Mouse (Mus musculus) stomach, postnatal 0 days (tissue): ENCODE measurements at regions not wholly inside any gene's neighbourhood (a gene's known extent, or its start where the extent isn't known, plus 50 kb on each side); places are given as distances from the start of the nearest gene placed in this dataset.

Experiments used
- ATAC-seq: fragments of 200-750 bp; cut with Nextera tagmentation; 2 replicates; pipeline ENCODE4 v1.8.0; 2017; ENCODE audit not compliant: low FRiP score, low TSS enrichment
- DNase-seq: peaks from one replicate; pipeline ENCODE4 v3.0.0-alpha.2; 2016; ENCODE audit warnings: low spot score
- H3K27ac ChIP-seq: fragments of 300-500 bp; sonication (generic); replicated peaks from 2 replicates; pipeline ENCODE4 v1.5.1; 2014; ENCODE audit warnings: mild to moderate bottlenecking, control low read depth
- H3K27me3 ChIP-seq: fragments of 300-500 bp; sonication (generic); 2 replicates; pipeline ENCODE4 v1.6.1; 2014; ENCODE audit warnings: low read length; ENCODE audit not compliant: control insufficient read depth, insufficient read depth
- H3K36me3 ChIP-seq: fragments of 300-500 bp; sonication (generic); 2 replicates; pipeline ENCODE4 v1.6.1; 2014; ENCODE audit warnings: low read length, mixed read lengths; ENCODE audit not compliant: control insufficient read depth, insufficient read depth
- H3K4me1 ChIP-seq: fragments of 300-500 bp; sonication (generic); replicated peaks from 2 replicates; pipeline ENCODE4 v1.6.1; 2014; ENCODE audit warnings: antibody characterized with exemption; ENCODE audit not compliant: control insufficient read depth, insufficient read depth
- H3K4me2 ChIP-seq: fragments of 300-500 bp; sonication (generic); replicated peaks from 2 replicates; pipeline ENCODE4 v1.6.1; 2014; ENCODE audit warnings: low read depth, mild to moderate bottlenecking, control low read depth, moderate library complexity
- H3K4me3 ChIP-seq: fragments of 300-500 bp; sonication (generic); 2 replicates; pipeline ENCODE4 v1.5.1; 2014; ENCODE audit warnings: low read depth, low read length, control low read depth
- H3K9ac ChIP-seq: fragments of 300-500 bp; sonication (generic); 2 replicates; pipeline ENCODE4 v1.6.1; 2014; ENCODE audit warnings: mild to moderate bottlenecking, low read length, control low read depth, mixed read lengths
- H3K9me3 ChIP-seq: fragments of 300-500 bp; sonication (generic); 2 replicates; pipeline ENCODE4 v1.6.1; 2016; ENCODE audit warnings: low read length; ENCODE audit not compliant: control insufficient read depth
- CTCF ChIP-seq: IDR thresholded peaks from 2 replicates; pipeline ENCODE4 v1.5.1; 2016; ENCODE audit warnings: antibody characterized with exemption, low read depth, mild to moderate bottlenecking, moderate library complexity
- EP300 ChIP-seq: optimal IDR thresholded peaks from 2 replicates; pipeline ENCODE3; 2016; ENCODE audit warnings: antibody characterized with exemption
- WGBS: fragments of 180-500 bp; shearing (Covaris S2); extraction: QIAGEN DNeasy Blood & Tissue Kit; methylation state at CpG from one replicate; pipeline ENCODE4 v1.1.7; 2014; 5-methylcytosine and 5-hydroxymethylcytosine counted together

GRCm38 (mm10) chr11:22661072-22661471 is 149.2 kb downstream of the Tmem17 start:
- TF ChIP-seq CTCF: no peak
- no peak for TF ChIP-seq EP300
- H3K4me3 ChIP-seq: no peak overlapping the region
- H3K27me3 ChIP-seq: no peaks in the 10 kb centered on the region
- H3K9ac ChIP-seq: no peak overlapping the region
- H3K27ac ChIP-seq: no peak overlapping the region
- no peaks in the 10 kb centered on the region for H3K36me3 ChIP-seq
- no peaks in the 10 kb centered on the region for H3K9me3 ChIP-seq
- WGBS: 22% methylated on average over 5 of the region's 5 CpGs
- no peaks in the 10 kb centered on the region for H3K4me1 ChIP-seq
- ATAC-seq (peak; percentile 71), DNase-seq (no peak)
- no peak overlapping the region for H3K4me2 ChIP-seq

GRCm38 (mm10) chr11:22661713-22662551 is 150.0 kb downstream of the Tmem17 start:
- TF ChIP-seq EP300: no peak
- TF ChIP-seq CTCF: no peak
- no peak overlapping the region for H3K27ac ChIP-seq
- H3K4me1 ChIP-seq: no peaks in the 10 kb centered on the region
- no peak overlapping the region for H3K4me3 ChIP-seq
- no peak for DNase-seq
- no peaks in the 10 kb centered on the region for H3K27me3 ChIP-seq
- no peak overlapping the region for H3K9ac ChIP-seq
- H3K36me3 ChIP-seq: no peaks in the 10 kb centered on the region
- no peak overlapping the region for H3K4me2 ChIP-seq
- no peak; the same call in 1 of the 2 replicates for ATAC-seq
- WGBS: 44% methylated on average over 10 of the region's 12 CpGs
- H3K9me3 ChIP-seq: no peaks in the 10 kb centered on the region

GRCm38 (mm10) chr11:22665978-22666377 is 154.1 kb downstream of the Tmem17 start:
- Histone ChIP-seq H3K36me3 (no peaks in the 10 kb centered on the region), H3K4me1 (no peaks in the 10 kb centered on the region), H3K4me2 (no peak overlapping the region), H3K9me3 (no peaks in the 10 kb centered on the region), H3K27ac (no peak overlapping the region), H3K27me3 (no peaks in the 10 kb centered on the region), H3K4me3 (no peak overlapping the region), H3K9ac (no peak overlapping the region)
- 27% methylated on average over 4 of the region's 4 CpGs for WGBS
- DNase-seq (no peak), ATAC-seq (no peak)
- TF ChIP-seq EP300 (no peak), CTCF (no peak)

GRCm38 (mm10) chr11:22666378-22666777 is 154.5 kb downstream of the Tmem17 start:
- no peak for DNase-seq
- Histone ChIP-seq H3K4me2 (no peak overlapping the region), H3K27ac (no peak overlapping the region), H3K4me3 (no peak overlapping the region), H3K27me3 (no peaks in the 10 kb centered on the region), H3K9ac (no peak overlapping the region), H3K4me1 (no peaks in the 10 kb centered on the region), H3K36me3 (no peaks in the 10 kb centered on the region), H3K9me3 (no peaks in the 10 kb centered on the region)
- TF ChIP-seq CTCF: no peak
- TF ChIP-seq EP300: no peak
- no peak for ATAC-seq
- 67% methylated on average over 5 of the region's 5 CpGs for WGBS

DNA sequence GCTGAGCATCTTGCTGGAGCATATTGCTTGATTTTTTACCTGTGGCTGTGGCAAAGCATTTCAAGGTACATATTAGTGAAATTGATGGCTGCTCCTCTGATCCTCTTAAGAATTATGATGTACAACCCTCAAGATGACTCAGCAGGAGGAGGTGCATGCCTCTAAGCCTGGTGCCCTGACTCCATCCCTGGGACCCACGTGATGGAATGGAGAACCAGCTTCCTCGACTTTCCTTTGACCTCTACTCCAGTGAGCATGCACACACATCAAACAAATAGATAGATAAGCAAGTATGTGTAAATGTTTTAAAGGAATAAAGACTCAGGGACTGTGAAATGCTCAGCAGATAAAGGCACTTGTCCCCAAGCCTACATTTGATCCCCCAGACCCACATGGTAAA is 156.3 kb downstream of the Tmem17 start:
- no peaks in the 10 kb centered on the region for H3K27me3 ChIP-seq
- 29% methylated on average over 2 of the region's 2 CpGs for WGBS
- no peaks in the 10 kb centered on the region for H3K9me3 ChIP-seq
- no peaks in the 10 kb centered on the region for H3K4me1 ChIP-seq
- DNase-seq (peak; percentile 71), ATAC-seq (peak; percentile 86)
- no peaks in the 10 kb centered on the region for H3K36me3 ChIP-seq
- no peak overlapping the region for H3K27ac ChIP-seq
- H3K4me2 ChIP-seq: no peak overlapping the region
- H3K4me3 ChIP-seq: no peak overlapping the region
- TF ChIP-seq CTCF (no peak), EP300 (no peak)
- no peak overlapping the region for H3K9ac ChIP-seq

DNA sequence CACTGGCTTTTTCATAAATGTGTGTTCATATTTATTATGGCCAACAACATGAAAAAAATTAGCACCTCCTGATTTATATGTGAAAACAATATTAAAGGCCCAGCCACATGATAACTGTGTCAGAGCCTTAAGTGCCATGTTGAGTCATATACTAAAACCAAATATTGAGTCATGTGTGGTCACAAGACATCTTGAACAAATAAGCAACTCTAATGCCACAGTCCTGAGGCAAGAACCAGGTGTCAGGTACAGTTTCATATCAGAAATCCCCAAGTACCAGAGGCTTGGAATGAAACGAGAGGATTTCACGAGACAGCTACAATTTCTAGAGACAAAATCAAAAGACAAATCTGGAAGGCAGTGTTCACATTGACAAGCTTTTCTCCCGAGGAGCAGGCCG is 157.4 kb downstream of the Tmem17 start:
- Histone ChIP-seq H3K27ac (peak overlapping the region; percentile 5; the same call in 1 of the 2 replicates), H3K4me3 (no peak overlapping the region), H3K4me2 (no peak overlapping the region), H3K4me1 (no peaks in the 10 kb centered on the region), H3K27me3 (no peaks in the 10 kb centered on the region), H3K36me3 (no peaks in the 10 kb centered on the region), H3K9ac (no peak overlapping the region), H3K9me3 (no peaks in the 10 kb centered on the region)
- DNase-seq (no peak), ATAC-seq (peak; percentile 91)
- 53% methylated on average over 4 of the region's 4 CpGs for WGBS
- TF ChIP-seq CTCF (no peak), EP300 (no peak)
